In the genomic region with DNA sequence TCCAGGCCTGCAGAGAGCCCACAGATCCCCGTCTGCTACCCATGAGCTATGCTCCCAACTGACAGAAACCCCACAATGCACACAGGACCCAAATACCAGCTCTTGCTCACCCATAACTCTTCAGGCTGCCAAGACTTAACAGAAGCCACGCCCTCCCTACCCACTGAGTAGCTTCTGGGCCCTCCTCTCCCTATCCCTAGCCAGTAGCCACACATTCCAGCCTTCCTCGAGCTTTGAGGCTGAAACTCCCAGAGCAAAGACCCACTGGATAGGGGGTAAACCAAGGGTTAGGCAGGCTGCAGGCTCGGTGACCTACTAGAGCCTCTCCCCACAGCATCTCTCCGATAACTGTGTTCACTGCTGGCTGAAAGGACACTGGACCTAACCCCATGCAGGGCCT, we compare ENCODE assay signal across 14 mouse cellular contexts. TPM values are rescaled to one million over a fixed set of nuclear protein-coding genes. Genes with fewer than 3 reads are reported as not detected.
DNase-seq lines count a peak whose midpoint lies in the region; ATAC-seq and TF ChIP-seq lines count a peak whose summit lies in the region.
"Had no signal": no experiment of that assay in that cellular context is flagged by ENCODE, and none has a peak within 500 bp of the region (broad histone marks: within the 10 kb centered on the region; RNA-seq: fewer than 3 reads in every experiment).

No protein-coding gene starts in this region.

- 65% methylated on average over 5 of the region's 5 CpGs for WGBS in hindbrain, postnatal 0 days
- 56% methylated on average over 5 of the region's 5 CpGs for WGBS in hindbrain, embryonic 11.5 days
- 63% methylated on average over 5 of the region's 5 CpGs for whole genome bisulfite sequencing in kidney, embryonic 15.5 days
- 61% methylated on average over 5 of the region's 5 CpGs for WGBS in neural tube, embryonic 15.5 days
- 65% methylated on average over 5 of the region's 5 CpGs for WGBS in forebrain, embryonic 13.5 days

- H3K9me3 ChIP-seq in hindbrain, postnatal 0 days (ENCODE audit: low read length) = no peaks in the 10 kb centered on the region
- H3K9me3 ChIP-seq in hindbrain, embryonic 11.5 days (ENCODE audit: control insufficient read depth, low read length) = no peaks in the 10 kb centered on the region
- no peaks in the 10 kb centered on the region for H3K9me3 ChIP-seq in kidney, embryonic 15.5 days (replicated peaks)
- H3K9me3 ChIP-seq in neural tube, embryonic 15.5 days (replicated peaks) = no peaks in the 10 kb centered on the region
- H3K9me3 ChIP-seq in forebrain, embryonic 13.5 days (replicated peaks) = no peaks in the 10 kb centered on the region
- H3K9me3 ChIP-seq: G1E; neural tube, embryonic 13.5 days had no signal

- DNase-seq in hindbrain, postnatal 0 days (ENCODE audit: low spot score) = no peak
- no peak for DNase-seq in hindbrain, embryonic 11.5 days (ENCODE audit: low spot score)
- peak; percentile 64 for DNase-seq in 3134 (ENCODE audit: extremely low read depth, insufficient read length, low spot score)
- peak; percentile 81 for DNase-seq in 3T3-L1 (ENCODE audit: low read depth, low spot score)
- DNase-seq: cerebellum, adult 8-10 months; thymus, postnatal 25 days had no signal

- no peak overlapping the region for H3K9ac ChIP-seq in hindbrain, postnatal 0 days (replicated peaks; ENCODE audit: low read length)
- H3K9ac ChIP-seq in hindbrain, embryonic 11.5 days (ENCODE audit: low read depth, low read length) = no peak overlapping the region
- no peak overlapping the region for H3K9ac ChIP-seq in kidney, embryonic 15.5 days
- no peak overlapping the region for H3K9ac ChIP-seq in neural tube, embryonic 15.5 days (replicated peaks)
- H3K9ac ChIP-seq in forebrain, embryonic 13.5 days = no peak overlapping the region
- H3K9ac ChIP-seq: neural tube, embryonic 13.5 days had no signal

- H3K4me1 ChIP-seq in hindbrain, postnatal 0 days (ENCODE audit: insufficient read depth, low read length) = peaks cover 35% of the 10 kb centered on the region
- peaks cover 1% of the 10 kb centered on the region; the same call in 1 of the 2 replicates for H3K4me1 ChIP-seq in hindbrain, embryonic 11.5 days (replicated peaks; ENCODE audit: control insufficient read depth, insufficient read depth, low read length)
- H3K4me1 ChIP-seq in kidney, embryonic 15.5 days = peaks cover 63% of the 10 kb centered on the region
- peaks cover 66% of the 10 kb centered on the region for H3K4me1 ChIP-seq in neural tube, embryonic 15.5 days
- H3K4me1 ChIP-seq in forebrain, embryonic 13.5 days = peaks cover 28% of the 10 kb centered on the region

- no peak for ATAC-seq in hindbrain, postnatal 0 days
- no peak for ATAC-seq in hindbrain, embryonic 11.5 days (ENCODE audit: low FRiP score)
- no peak for ATAC-seq in kidney, embryonic 15.5 days (replicated peaks; ENCODE audit: low FRiP score)
- ATAC-seq in neural tube, embryonic 15.5 days (ENCODE audit: low FRiP score) = no peak
- no peak for ATAC-seq in forebrain, embryonic 13.5 days

- H3K36me3 ChIP-seq in hindbrain, postnatal 0 days (ENCODE audit: insufficient read depth, low read length) = no peaks in the 10 kb centered on the region
- no peaks in the 10 kb centered on the region for H3K36me3 ChIP-seq in hindbrain, embryonic 11.5 days (ENCODE audit: control insufficient read depth, insufficient read depth, low read length)
- H3K36me3 ChIP-seq in kidney, embryonic 15.5 days = no peaks in the 10 kb centered on the region
- peaks cover 9% of the 10 kb centered on the region for H3K36me3 ChIP-seq in neural tube, embryonic 15.5 days
- 0 out of 2 replicates have a peak, but pooled peaks cover 2% of the 10 kb centered on the region for H3K36me3 ChIP-seq in forebrain, embryonic 13.5 days (ENCODE audit: poor library complexity, severe bottlenecking)
- H3K36me3 ChIP-seq: G1E had no signal

- no peak overlapping the region for H3K4me3 ChIP-seq in hindbrain, postnatal 0 days (ENCODE audit: low read length)
- H3K4me3 ChIP-seq in hindbrain, embryonic 11.5 days (ENCODE audit: low read depth, low read length) = no peak overlapping the region
- H3K4me3 ChIP-seq in kidney, embryonic 15.5 days (replicated peaks) = no peak overlapping the region
- H3K4me3 ChIP-seq in neural tube, embryonic 15.5 days (replicated peaks) = no peak overlapping the region
- H3K4me3 ChIP-seq in forebrain, embryonic 13.5 days = no peak overlapping the region
- H3K4me3 ChIP-seq: neural tube, embryonic 13.5 days had no signal

- peak overlapping the region; percentile 15; the same call in 1 of the 2 replicates for H3K27ac ChIP-seq in hindbrain, postnatal 0 days
- no peak overlapping the region for H3K27ac ChIP-seq in hindbrain, embryonic 11.5 days (ENCODE audit: low read depth, low read length)
- H3K27ac ChIP-seq in kidney, embryonic 15.5 days = peak overlapping the region; percentile 73
- H3K27ac ChIP-seq in neural tube, embryonic 15.5 days (replicated peaks) = no peak overlapping the region
- no peak overlapping the region for H3K27ac ChIP-seq in forebrain, embryonic 13.5 days
- H3K27ac ChIP-seq: neural tube, embryonic 13.5 days had no signal

- TF ChIP-seq CTCF in hindbrain, postnatal 0 days (IDR thresholded peaks at IDR 0.05; ENCODE audit: low read depth) = no peak

- H3K4me2 ChIP-seq in hindbrain, postnatal 0 days (ENCODE audit: low read depth, low read length) = no peak overlapping the region
- H3K4me2 ChIP-seq in hindbrain, embryonic 11.5 days (replicated peaks; ENCODE audit: low read depth, low read length) = no peak overlapping the region
- no peak overlapping the region for H3K4me2 ChIP-seq in kidney, embryonic 15.5 days
- H3K4me2 ChIP-seq in neural tube, embryonic 15.5 days = no peak overlapping the region
- H3K4me2 ChIP-seq in forebrain, embryonic 13.5 days = no peak overlapping the region
- H3K4me2 ChIP-seq: neural tube, embryonic 13.5 days had no signal

- H3K27me3 ChIP-seq in hindbrain, postnatal 0 days (ENCODE audit: insufficient read depth, low read length) = no peaks in the 10 kb centered on the region
- H3K27me3 ChIP-seq in hindbrain, embryonic 11.5 days (ENCODE audit: control insufficient read depth, insufficient read depth, low read length) = peaks cover 2% of the 10 kb centered on the region; the same call in 1 of the 2 replicates
- H3K27me3 ChIP-seq in kidney, embryonic 15.5 days = no peaks in the 10 kb centered on the region
- no peaks in the 10 kb centered on the region for H3K27me3 ChIP-seq in neural tube, embryonic 15.5 days (replicated peaks)
- peaks cover 3% of the 10 kb centered on the region; the same call in 1 of the 2 replicates for H3K27me3 ChIP-seq in forebrain, embryonic 13.5 days

RNA-seq across cellular contexts. Expression of gene Rab11fip5, which starts 5.7 kb away (rescaled TPM):
- 62.6 and 66.5 TPM in 2 replicates for total RNA-seq in hindbrain, postnatal 0 days (2014; rRNA removed)
- 23.4 and 26.7 TPM in 2 replicates for polyA plus RNA-seq in hindbrain, postnatal 0 days (2015; fragmentation: Nextera tagmentation; extraction: Ambion mirVana)
- polyA plus RNA-seq in hindbrain, embryonic 11.5 days (2014; fragmentation: Nextera tagmentation; extraction: Ambion mirVana) = 4.1 and 4.6 TPM in 2 replicates
- polyA plus RNA-seq in kidney, embryonic 15.5 days (2015; fragmentation: Nextera tagmentation; extraction: Ambion mirVana) = 12.1 and 13.8 TPM in 2 replicates
- 22.5 and 24.3 TPM in 2 replicates for polyA plus RNA-seq in neural tube, embryonic 15.5 days (2015; fragmentation: Nextera tagmentation; extraction: Ambion mirVana)
- polyA plus RNA-seq in forebrain, embryonic 13.5 days (2015; fragmentation: Nextera tagmentation; extraction: Ambion mirVana) = 7.1 and 8.5 TPM in 2 replicates
- polyA plus RNA-seq: G1E had no signal

RNA-seq across cellular contexts. Expression of gene Sfxn5, which starts 35.5 kb away (rescaled TPM):
- total RNA-seq in hindbrain, postnatal 0 days (2014; rRNA removed) = 144 and 151 TPM in 2 replicates
- 108 and 115 TPM in 2 replicates for polyA plus RNA-seq in hindbrain, postnatal 0 days (2015; fragmentation: Nextera tagmentation; extraction: Ambion mirVana)
- 5.1 and 6.2 TPM in 2 replicates for polyA plus RNA-seq in hindbrain, embryonic 11.5 days (2014; fragmentation: Nextera tagmentation; extraction: Ambion mirVana)
- 12.4 and 12.9 TPM in 2 replicates for polyA plus RNA-seq in kidney, embryonic 15.5 days (2015; fragmentation: Nextera tagmentation; extraction: Ambion mirVana)
- 38.4 and 39.3 TPM in 2 replicates for polyA plus RNA-seq in neural tube, embryonic 15.5 days (2015; fragmentation: Nextera tagmentation; extraction: Ambion mirVana)
- 20.9 and 22.7 TPM in 2 replicates for polyA plus RNA-seq in forebrain, embryonic 13.5 days (2015; fragmentation: Nextera tagmentation; extraction: Ambion mirVana)

RNA-seq across cellular contexts. Expression of gene Noto, which starts 55.0 kb away (rescaled TPM):
- not detected in 2 replicates for total RNA-seq in hindbrain, postnatal 0 days (2014; rRNA removed)
- not detected in 2 replicates for polyA plus RNA-seq in hindbrain, postnatal 0 days (2015; fragmentation: Nextera tagmentation; extraction: Ambion mirVana)
- not detected in 2 replicates for polyA plus RNA-seq in hindbrain, embryonic 11.5 days (2014; fragmentation: Nextera tagmentation; extraction: Ambion mirVana)
- polyA plus RNA-seq in kidney, embryonic 15.5 days (2015; fragmentation: Nextera tagmentation; extraction: Ambion mirVana) = not detected in 2 replicates
- not detected in 2 replicates for polyA plus RNA-seq in neural tube, embryonic 15.5 days (2015; fragmentation: Nextera tagmentation; extraction: Ambion mirVana)
- not detected in 2 replicates for polyA plus RNA-seq in forebrain, embryonic 13.5 days (2015; fragmentation: Nextera tagmentation; extraction: Ambion mirVana)
- total RNA-seq: adrenal gland, adult 8-10 months; left cerebral cortex, postnatal 25 days; megakaryocyte progenitor cell, adult 5-6 weeks had no signal
- polyA plus RNA-seq: G1E; neural tube, embryonic 13.5 days had no signal

Comparison
In these comparisons a context has a peak if more than half of its experiments do, and no peak if none do; other contexts are left out.
1. H3K27ac ChIP-seq: peak in hindbrain, postnatal 0 days (single experiment) and kidney, embryonic 15.5 days (single experiment); none in hindbrain, embryonic 11.5 days (single experiment), neural tube, embryonic 15.5 days (single experiment) and forebrain, embryonic 13.5 days (single experiment).
2. DNase-seq: peak in 3134 (single experiment) and 3T3-L1 (single experiment); none in hindbrain, postnatal 0 days (single experiment) and hindbrain, embryonic 11.5 days (single experiment).